26 mouse cellular contexts compared by ENCODE assay signal in genomic region chr7:84254311-84254710, GRCm38 (mm10).
DNase-seq lines count a peak whose midpoint lies in the region; ATAC-seq lines count a peak whose summit lies in the region.
"Had no signal": no experiment of that assay in that cellular context is flagged by ENCODE, and none has a peak within 500 bp of the region (broad histone marks: within the 10 kb centered on the region; RNA-seq: fewer than 3 reads in every experiment).

No protein-coding gene starts in this region.

- H3K4me1 ChIP-seq in lung, embryonic 15.5 days = peaks cover 21% of the 10 kb centered on the region; the same call in 1 of the 2 replicates
- no peaks in the 10 kb centered on the region for H3K4me1 ChIP-seq in midbrain, embryonic 11.5 days (ENCODE audit: control insufficient read depth, insufficient read depth, low read length)
- 0 out of 2 replicates have a peak, but pooled peaks cover 5% of the 10 kb centered on the region for H3K4me1 ChIP-seq in midbrain, embryonic 13.5 days (replicated peaks)
- no peaks in the 10 kb centered on the region for H3K4me1 ChIP-seq in heart, embryonic 11.5 days (ENCODE audit: control insufficient read depth, insufficient read depth, low read length)
- H3K4me1 ChIP-seq: embryonic facial prominence, embryonic 12.5 days; embryonic facial prominence, embryonic 15.5 days had no signal

- no peaks in the 10 kb centered on the region for H3K27me3 ChIP-seq in lung, embryonic 15.5 days
- no peaks in the 10 kb centered on the region for H3K27me3 ChIP-seq in midbrain, embryonic 11.5 days (ENCODE audit: control insufficient read depth, insufficient read depth, low read length)
- no peaks in the 10 kb centered on the region for H3K27me3 ChIP-seq in midbrain, embryonic 13.5 days
- no peaks in the 10 kb centered on the region for H3K27me3 ChIP-seq in heart, embryonic 11.5 days (ENCODE audit: control insufficient read depth, insufficient read depth, low read length)
- H3K27me3 ChIP-seq: CH12.LX; embryonic facial prominence, embryonic 12.5 days; embryonic facial prominence, embryonic 15.5 days; heart, embryonic 13.5 days; Patski had no signal

- no peak overlapping the region for H3K9ac ChIP-seq in lung, embryonic 15.5 days
- H3K9ac ChIP-seq in midbrain, embryonic 11.5 days (ENCODE audit: low read length) = no peak overlapping the region
- no peak overlapping the region for H3K9ac ChIP-seq in midbrain, embryonic 13.5 days (replicated peaks)
- no peak overlapping the region for H3K9ac ChIP-seq in heart, embryonic 11.5 days (ENCODE audit: low read depth, low read length)
- H3K9ac ChIP-seq: embryonic facial prominence, embryonic 12.5 days; embryonic facial prominence, embryonic 15.5 days; heart, embryonic 13.5 days; hindbrain, embryonic 14.5 days had no signal

- DNase-seq in lung, postnatal 4 days = no peak
- DNase-seq in midbrain, embryonic 11.5 days (ENCODE audit: low spot score, missing footprints) = peak; percentile 75
- peak; percentile 51 for DNase-seq in lung, postnatal 36 days
- DNase-seq: adrenal gland, adult 2 months; adrenal gland, postnatal 14 days; B cell, adult 2 months; cerebellum, adult 11 months; cerebellum, adult 2 months; cerebellum, adult 9-11 months; cerebellum, postnatal 25 days; gastrocnemius, postnatal 25 days; heart, adult 18-20 months; heart, postnatal 14 days; heart, postnatal 4 days had no signal

- H3K4me3 ChIP-seq in lung, embryonic 15.5 days = no peak overlapping the region
- no peak overlapping the region for H3K4me3 ChIP-seq in midbrain, embryonic 11.5 days (ENCODE audit: low read depth, low read length)
- H3K4me3 ChIP-seq in midbrain, embryonic 13.5 days (replicated peaks) = no peak overlapping the region
- no peak overlapping the region for H3K4me3 ChIP-seq in heart, embryonic 11.5 days (ENCODE audit: low read depth, low read length)
- H3K4me3 ChIP-seq: embryonic facial prominence, embryonic 12.5 days; embryonic facial prominence, embryonic 15.5 days; heart, embryonic 13.5 days had no signal

- H3K36me3 ChIP-seq in lung, embryonic 15.5 days = no peaks in the 10 kb centered on the region
- 0 out of 2 replicates have a peak, but pooled peaks cover 4% of the 10 kb centered on the region for H3K36me3 ChIP-seq in midbrain, embryonic 11.5 days (ENCODE audit: control insufficient read depth, insufficient read depth, low read length)
- peaks cover 90% of the 10 kb centered on the region for H3K36me3 ChIP-seq in midbrain, embryonic 13.5 days
- H3K36me3 ChIP-seq in heart, embryonic 11.5 days (ENCODE audit: control insufficient read depth, insufficient read depth, low read length) = no peaks in the 10 kb centered on the region
- H3K36me3 ChIP-seq: G1E had no signal

- WGBS in lung, embryonic 15.5 days = 26% methylated on average over 3 of the region's 3 CpGs
- WGBS in midbrain, embryonic 11.5 days = 59% methylated on average over 3 of the region's 3 CpGs
- WGBS in midbrain, embryonic 13.5 days = 54% methylated on average over 3 of the region's 3 CpGs
- 21% methylated on average over 3 of the region's 3 CpGs for WGBS in heart, embryonic 11.5 days (ENCODE audit: insufficient replicate concordance)

- no peaks in the 10 kb centered on the region for H3K9me3 ChIP-seq in lung, embryonic 15.5 days
- no peaks in the 10 kb centered on the region for H3K9me3 ChIP-seq in midbrain, embryonic 11.5 days (ENCODE audit: control insufficient read depth, low read length)
- H3K9me3 ChIP-seq in midbrain, embryonic 13.5 days = no peaks in the 10 kb centered on the region
- no peaks in the 10 kb centered on the region for H3K9me3 ChIP-seq in heart, embryonic 11.5 days (replicated peaks; ENCODE audit: control insufficient read depth, low read length)
- H3K9me3 ChIP-seq: embryonic facial prominence, embryonic 12.5 days; embryonic facial prominence, embryonic 15.5 days; G1E; heart, embryonic 13.5 days had no signal

- H3K4me2 ChIP-seq in lung, embryonic 15.5 days = no peak overlapping the region
- no peak overlapping the region for H3K4me2 ChIP-seq in midbrain, embryonic 11.5 days
- H3K4me2 ChIP-seq in midbrain, embryonic 13.5 days (replicated peaks) = no peak overlapping the region
- H3K4me2 ChIP-seq in heart, embryonic 11.5 days = no peak overlapping the region
- H3K4me2 ChIP-seq: embryonic facial prominence, embryonic 12.5 days; embryonic facial prominence, embryonic 15.5 days; heart, embryonic 13.5 days; hindbrain, embryonic 14.5 days had no signal

- peak; percentile 78; the same call in 1 of the 2 replicates for ATAC-seq in lung, embryonic 15.5 days (ENCODE audit: borderline replicate concordance, extremely low read depth, low FRiP score, low TSS enrichment)
- no peak for ATAC-seq in midbrain, embryonic 11.5 days (ENCODE audit: low FRiP score)
- ATAC-seq in midbrain, embryonic 13.5 days = no peak
- ATAC-seq in heart, embryonic 11.5 days (replicated peaks; ENCODE audit: insufficient number of reproducible peaks, low FRiP score, low TSS enrichment) = no peak
- ATAC-seq: forebrain, embryonic 14.5 days; hindbrain, postnatal 0 days; Patski had no signal

- H3K27ac ChIP-seq in lung, embryonic 15.5 days = peak overlapping the region; percentile 48; the same call in 1 of the 2 replicates
- no peak overlapping the region for H3K27ac ChIP-seq in midbrain, embryonic 11.5 days (ENCODE audit: low read depth, low read length)
- H3K27ac ChIP-seq in midbrain, embryonic 13.5 days = no peak overlapping the region
- H3K27ac ChIP-seq in heart, embryonic 11.5 days (ENCODE audit: low read depth, low read length) = no peak overlapping the region
- H3K27ac ChIP-seq: embryonic facial prominence, embryonic 12.5 days; embryonic facial prominence, embryonic 15.5 days; heart, embryonic 13.5 days; hindbrain, embryonic 14.5 days; hindbrain, postnatal 0 days had no signal

Comparison
In these comparisons a context has a peak if more than half of its experiments do, and no peak if none do; other contexts are left out.
1. DNase-seq: peak in midbrain, embryonic 11.5 days (single experiment) and lung, postnatal 36 days (single experiment); none in lung, postnatal 4 days (0 of 2).